Mouse (Mus musculus): ENCODE measurements at regions not wholly inside any gene's neighbourhood (a gene's known extent, or its start where the extent isn't known, plus 50 kb on each side); places are given as distances from the start of the nearest gene placed in this dataset.

DNA sequence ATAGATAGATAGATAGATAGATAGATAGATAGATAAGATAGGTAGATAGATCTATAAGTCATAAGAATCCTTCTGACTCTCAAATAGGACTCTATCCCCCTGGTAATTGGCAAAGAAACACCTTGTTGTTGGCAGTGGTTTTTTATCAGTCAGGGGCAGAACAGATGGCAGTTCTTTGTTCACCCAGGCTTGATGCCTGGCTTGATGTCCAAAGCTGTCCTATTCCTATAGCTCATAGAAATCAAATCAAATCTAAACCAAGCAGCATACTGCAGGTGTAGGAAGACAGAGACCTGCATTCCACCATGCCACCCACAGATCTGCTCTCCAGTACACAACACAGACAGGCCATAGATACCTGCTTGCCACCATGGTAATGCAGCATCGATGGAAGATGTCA lies 180.3 kb upstream of the Dusp21 start:
- DNase-seq (ENCODE audit: low read depth, low spot score): no peak

DNA sequence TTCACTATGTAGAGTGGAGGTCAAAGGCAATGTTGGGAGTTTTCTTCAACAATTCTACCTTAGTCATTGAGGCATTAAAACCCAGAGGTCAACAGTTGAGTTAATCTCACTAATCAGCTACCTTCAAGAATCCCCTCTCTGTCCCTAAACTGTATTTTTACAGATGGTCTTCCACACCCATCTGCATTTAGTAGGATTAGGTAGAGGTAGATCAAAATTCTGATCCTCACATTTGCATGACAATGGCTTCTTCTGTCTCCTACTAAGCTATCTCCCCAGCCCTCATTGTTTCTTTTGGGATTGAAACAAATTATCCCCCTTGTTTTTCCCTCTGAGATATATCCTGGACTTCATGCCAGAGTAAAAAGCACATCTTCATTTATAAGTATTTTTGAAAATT lies 131.3 kb upstream of the Dusp21 start:
- peak; percentile 82 for DNase-seq (ENCODE audit: low read depth, low spot score)

DNA sequence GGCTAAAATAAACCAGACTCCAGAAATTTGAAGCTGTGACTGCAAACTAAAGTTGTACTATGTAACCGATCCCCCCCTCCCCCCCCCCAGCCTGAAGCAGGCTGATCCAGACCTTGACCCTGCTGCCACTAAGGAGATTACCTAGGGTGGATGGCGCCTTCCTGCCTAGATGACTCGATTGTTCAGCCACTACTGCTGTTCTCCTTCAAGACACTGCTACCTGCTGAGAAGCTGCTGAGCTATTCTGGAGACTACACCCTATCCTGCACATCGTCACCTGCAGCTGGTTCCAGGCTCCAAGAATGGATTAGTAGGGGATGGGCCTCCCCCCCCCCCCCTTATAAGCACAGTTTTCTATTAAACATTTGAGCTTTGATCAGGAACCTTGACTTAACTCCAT lies 97.0 kb upstream of the Dusp21 start:
- DNase-seq (ENCODE audit: low read depth, low spot score): peak; percentile 77

DNA sequence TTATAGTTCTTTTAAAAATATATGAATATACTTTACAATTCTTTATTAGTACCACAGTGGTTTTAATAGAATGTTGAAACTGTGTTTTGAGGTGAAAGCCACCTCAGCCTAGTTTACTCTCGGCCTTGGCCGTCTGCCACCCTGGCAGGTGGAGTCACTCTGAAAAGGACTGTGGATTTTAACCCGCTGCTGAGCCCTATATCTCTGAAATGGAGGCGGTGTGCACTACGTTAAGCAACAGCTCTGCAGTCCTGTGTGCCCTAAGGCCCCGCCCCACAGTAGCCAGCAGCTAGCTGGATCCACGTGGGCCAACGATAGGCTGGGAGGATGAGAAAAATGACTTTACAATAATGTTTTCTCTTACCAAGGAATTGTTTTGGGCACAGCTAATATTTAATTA lies 64.2 kb upstream of the Dusp21 start:
- no peak for DNase-seq (ENCODE audit: low read depth, low spot score)

DNA sequence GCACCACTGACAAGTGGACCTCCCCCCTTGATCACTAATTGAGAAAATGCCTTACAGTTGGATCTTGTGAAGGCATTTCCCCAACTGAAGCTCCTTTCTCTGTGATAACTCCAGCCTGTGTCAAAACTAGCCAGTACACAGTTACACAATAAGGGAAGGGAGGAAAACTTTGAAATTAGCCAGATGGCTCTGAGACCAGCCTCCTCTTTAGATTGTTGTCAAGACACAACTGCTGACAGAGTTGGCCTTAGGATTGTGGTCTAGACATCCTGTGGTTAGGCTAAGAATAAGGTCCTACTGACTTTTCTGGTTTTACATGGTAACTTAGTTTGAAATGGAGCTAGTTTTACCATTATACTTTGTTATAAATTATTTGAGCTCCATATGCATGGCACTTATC lies 52.4 kb upstream of the Dusp21 start:
- DNase-seq (ENCODE audit: low read depth, low spot score): no peak
